ENCODE assay signal across 8 mouse cellular contexts in the genomic region with DNA sequence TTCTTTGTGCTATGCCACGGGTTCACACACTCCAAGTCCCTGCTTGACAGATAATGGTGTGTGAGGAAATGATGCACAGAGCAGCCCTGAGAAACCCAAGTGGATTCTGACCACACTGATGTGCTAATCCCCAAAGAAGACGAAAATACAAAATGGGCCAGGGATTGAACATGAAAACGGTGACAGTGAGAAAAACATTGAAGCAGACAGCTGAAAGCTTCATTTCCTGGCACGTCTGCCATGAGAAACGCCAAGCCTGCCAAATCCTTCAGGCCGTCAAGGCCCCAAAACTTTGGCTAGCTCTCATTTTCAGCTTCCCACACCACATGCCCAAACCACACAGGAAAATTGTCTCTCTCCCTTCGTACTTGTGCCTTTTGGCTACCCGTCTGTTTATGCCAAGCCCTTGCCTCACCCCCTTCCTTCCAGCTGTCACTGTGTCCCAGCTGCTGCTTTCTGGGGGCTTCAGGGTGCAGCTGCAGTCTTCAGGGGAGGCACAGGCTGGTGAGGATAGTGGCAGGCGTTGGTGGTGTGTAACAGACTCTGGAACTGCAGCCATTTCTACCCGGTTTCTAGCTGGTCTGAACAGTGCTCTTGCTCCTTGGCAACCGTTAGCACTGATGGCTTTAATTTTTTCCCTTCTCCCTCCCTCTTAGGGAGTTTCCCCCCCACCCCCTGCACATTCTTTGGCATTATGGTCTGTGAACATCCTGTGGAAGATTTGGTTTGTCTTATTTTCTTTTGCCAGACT.
DNase-seq lines count a peak whose midpoint lies in the region; ATAC-seq lines count a peak whose summit lies in the region.

No protein-coding gene starts in this region.

- no peak overlapping the region for H3K4me3 ChIP-seq in heart, embryonic 15.5 days

- no peak overlapping the region for H3K4me2 ChIP-seq in heart, embryonic 15.5 days

- DNase-seq in cerebellum, adult 18-20 months: peak; percentile 5 to 9
- no peak for DNase-seq in cerebellum, adult 11 months
- peak; percentile 91 for DNase-seq in 3T3-L1 (ENCODE audit: low read depth, low spot score)
- peak; percentile 98 for DNase-seq in fibroblast of lung, adult 2 months (ENCODE audit: low read depth)
- peak; percentile 42 to 74 for DNase-seq in left cerebral cortex, postnatal 25 days (ENCODE audit: low spot score in 2 of 2)
- DNase-seq in right cerebral cortex, postnatal 10 days (ENCODE audit: low spot score in 2 of 2): peak; percentile 67 to 75
- no peak for DNase-seq in c-Kit-positive CD71-positive TER-119-positive erythroid progenitor cells, embryonic 14.5 days (ENCODE audit: low spot score)

- WGBS in heart, embryonic 15.5 days: 44% methylated on average over 11 of the region's 11 CpGs

- H3K9me3 ChIP-seq in heart, embryonic 15.5 days (replicated peaks): no peaks in the 10 kb centered on the region

- no peak overlapping the region for H3K9ac ChIP-seq in heart, embryonic 15.5 days

- ATAC-seq in heart, embryonic 15.5 days (replicated peaks; ENCODE audit: insufficient number of reproducible peaks, insufficient read depth, low FRiP score, low read depth): no peak; the same call in 1 of the 2 replicates

- intact Hi-C loops in left cerebral cortex, postnatal 25 days (cut with DNase I): no loop called here

- H3K27me3 ChIP-seq in heart, embryonic 15.5 days: no peaks in the 10 kb centered on the region

- peaks cover 25% of the 10 kb centered on the region for H3K4me1 ChIP-seq in heart, embryonic 15.5 days (replicated peaks)

- no peaks in the 10 kb centered on the region for H3K36me3 ChIP-seq in heart, embryonic 15.5 days

- H3K27ac ChIP-seq in heart, embryonic 15.5 days: peak overlapping the region; percentile 84

Comparison
In these comparisons a context has a peak if more than half of its experiments do, and no peak if none do; other contexts are left out.
1. DNase-seq: peak in cerebellum, adult 18-20 months (2 of 2), 3T3-L1 (single experiment), fibroblast of lung, adult 2 months (single experiment), left cerebral cortex, postnatal 25 days (2 of 2) and right cerebral cortex, postnatal 10 days (2 of 2); none in cerebellum, adult 11 months (single experiment) and c-Kit-positive CD71-positive TER-119-positive erythroid progenitor cells, embryonic 14.5 days (single experiment).